Mouse (Mus musculus) urinary bladder, postnatal 25 days (tissue): ENCODE results near the gene Cbx4.

ENCODE experiments used
- DNase-seq: peaks from one replicate; pipeline ENCODE4 v3.0.0; 2022; ENCODE audit warnings: low spot score

Gene Cbx4

DNA sequence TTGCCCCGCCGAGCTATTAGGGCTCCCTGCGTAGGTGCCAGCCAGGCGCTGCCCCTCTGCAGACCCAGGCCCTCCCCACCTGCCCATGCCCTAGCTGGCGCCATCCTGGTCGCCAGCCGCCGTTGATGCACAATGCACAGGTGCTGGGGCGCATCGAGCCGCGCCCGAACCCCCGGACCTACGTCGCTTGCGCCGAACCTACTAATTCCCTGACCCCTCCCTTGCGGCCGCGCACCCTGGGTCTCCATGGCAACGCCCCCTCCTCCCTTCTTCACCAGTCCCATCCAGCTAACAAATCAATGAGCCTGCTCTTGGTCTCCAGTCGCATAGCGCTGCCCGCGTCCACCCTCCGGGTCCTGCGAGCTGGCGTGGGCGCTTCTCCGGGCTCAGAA is 44.7 kb downstream of the Cbx4 start:
- no peak for DNase-seq

DNA sequence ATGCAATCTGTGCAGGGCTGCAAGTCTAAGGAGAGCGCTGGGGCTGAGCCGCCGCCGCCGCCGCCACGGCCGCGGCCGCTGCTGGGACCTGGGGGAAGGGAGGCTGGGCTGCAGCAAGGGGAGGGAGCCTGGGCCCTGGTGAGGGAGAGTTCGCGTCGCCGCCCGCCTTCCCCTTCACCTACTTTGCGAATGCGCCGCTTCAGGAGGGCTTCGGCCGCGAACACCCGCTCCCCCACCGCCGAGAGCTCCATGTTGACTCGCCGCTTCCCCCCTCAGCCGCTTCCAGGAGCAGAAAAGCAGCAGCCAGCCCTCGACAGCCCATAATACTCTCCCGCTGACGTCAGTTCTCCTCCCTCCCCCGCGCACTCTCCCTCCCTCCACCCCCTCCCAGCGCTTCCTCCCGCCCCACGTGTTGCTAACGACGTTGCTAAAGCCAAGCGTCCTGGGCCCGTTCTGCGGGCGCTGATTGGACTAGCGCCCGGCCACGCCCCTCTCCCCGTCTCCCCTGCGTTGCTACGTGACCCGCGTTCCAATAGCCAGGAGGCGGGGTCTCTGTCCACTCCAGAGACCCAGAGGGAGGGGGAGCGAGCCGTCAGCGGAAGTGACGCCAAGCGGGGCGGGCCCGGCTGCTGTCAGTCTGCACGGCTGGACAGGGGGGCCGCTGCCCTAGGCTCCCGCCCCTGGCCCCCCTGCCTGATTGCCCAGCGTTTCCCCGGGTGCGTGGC is 45.3 kb downstream of the Cbx4 start, which contains the start of gene Cbx8:
Gene Cbx8 (minus strand): TSS at position 370 of the 725 bp plus-strand sequence.
- peak; percentile 98 for DNase-seq

DNA sequence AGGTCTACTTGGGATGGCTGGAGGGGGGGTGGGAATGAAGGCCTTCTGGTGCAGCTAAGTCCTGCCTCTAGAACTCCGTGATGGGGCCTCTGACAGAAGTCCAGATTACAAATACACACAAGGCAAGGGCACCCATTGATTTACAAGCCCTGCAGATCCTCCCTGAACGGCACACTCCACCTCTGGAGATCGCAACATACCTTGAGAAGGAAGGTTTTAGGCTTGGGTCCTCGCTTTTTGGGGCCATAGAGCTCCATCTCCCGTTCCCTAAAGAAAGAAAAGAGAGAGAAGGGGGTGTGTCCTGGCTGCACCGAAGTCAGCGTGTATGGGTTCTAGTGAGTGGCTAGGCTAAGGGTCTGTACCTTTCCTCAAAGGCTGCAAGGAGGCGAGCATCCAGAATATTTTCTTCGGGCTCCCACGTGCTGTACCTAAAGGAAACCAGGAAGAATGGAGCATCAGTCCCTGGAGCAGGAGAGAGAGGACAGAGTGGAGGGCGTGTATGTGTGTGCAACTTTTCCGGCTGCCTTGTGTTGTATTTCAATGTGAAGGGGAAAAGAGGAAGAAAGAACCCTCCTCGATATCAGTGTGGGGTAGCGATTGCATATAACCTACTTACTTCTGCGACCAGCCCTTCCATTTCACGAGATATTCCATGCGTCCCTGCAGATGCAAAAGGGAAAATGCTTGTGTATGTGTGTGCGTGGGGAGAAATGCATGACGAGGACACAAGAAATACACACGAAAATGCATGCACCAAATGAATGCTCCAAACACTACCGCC is 46.1 kb downstream of the Cbx4 start:
- no peak for DNase-seq

DNA sequence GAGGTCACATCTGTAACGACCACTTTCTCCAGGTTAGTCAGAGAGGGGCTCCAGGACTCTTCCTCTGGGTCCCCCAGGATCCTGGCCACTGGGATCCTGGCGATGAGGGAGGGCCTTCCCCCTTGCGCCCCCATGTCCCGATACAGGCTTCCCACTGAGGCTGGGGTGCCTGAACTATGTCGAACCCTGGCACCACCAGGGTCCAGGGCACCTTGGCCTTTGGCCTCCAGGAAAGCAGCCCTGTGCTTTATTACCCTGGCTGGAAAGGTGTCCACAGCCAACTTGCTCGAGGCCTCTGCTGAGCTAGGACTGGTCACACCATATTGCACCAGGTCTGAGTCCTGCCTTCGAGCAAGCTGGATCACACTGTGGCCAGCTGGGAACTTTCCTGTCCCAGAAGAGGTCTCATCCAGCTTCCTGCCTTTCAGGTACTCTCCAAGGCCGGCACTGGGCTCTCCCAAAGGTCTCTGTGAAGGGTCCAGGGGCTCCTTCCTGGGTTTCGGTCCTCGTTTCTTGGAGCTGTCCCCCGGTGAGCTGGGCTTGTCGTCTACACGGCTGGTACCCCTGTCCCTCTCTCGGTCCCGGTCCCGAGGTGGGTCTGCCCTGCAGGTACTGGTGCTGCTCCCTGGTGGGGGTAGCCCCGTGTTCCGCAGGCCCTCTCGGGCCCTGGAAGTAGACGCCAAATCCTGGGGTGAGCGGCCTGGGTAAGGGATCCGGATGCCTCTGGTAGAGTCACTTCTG is 47.1 kb downstream of the Cbx4 start:
- DNase-seq = no peak

DNA sequence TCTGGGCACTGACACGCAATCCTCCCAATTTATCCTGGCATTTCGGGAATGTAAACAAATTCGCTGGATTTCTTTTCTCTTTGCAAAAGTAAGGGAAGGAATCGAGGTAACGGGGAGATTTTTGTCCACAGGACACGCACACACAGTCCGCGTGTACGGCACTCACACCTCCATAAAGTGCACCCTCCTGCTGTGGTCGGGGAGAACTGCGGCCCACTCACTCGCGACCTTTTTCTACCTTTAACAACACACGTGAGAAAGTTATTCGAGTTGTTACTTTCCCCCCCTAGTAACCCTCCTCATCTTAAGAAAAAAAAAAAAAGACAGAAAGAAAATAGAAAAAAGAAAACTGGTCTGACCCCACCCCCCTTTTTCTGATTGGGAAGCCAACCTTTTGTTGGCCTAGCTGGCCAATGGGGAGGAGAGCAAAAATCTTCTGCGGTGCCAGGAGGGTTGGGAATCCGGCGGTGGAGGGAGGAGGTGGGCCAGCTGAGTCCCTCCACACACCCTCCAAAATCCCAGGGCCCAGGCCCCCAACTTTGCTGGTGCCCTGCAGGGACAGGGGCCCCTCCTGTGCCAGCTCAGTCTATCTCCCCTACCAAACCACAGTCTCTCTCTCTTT is 48.1 kb downstream of the Cbx4 start:
- DNase-seq = no peak

DNA sequence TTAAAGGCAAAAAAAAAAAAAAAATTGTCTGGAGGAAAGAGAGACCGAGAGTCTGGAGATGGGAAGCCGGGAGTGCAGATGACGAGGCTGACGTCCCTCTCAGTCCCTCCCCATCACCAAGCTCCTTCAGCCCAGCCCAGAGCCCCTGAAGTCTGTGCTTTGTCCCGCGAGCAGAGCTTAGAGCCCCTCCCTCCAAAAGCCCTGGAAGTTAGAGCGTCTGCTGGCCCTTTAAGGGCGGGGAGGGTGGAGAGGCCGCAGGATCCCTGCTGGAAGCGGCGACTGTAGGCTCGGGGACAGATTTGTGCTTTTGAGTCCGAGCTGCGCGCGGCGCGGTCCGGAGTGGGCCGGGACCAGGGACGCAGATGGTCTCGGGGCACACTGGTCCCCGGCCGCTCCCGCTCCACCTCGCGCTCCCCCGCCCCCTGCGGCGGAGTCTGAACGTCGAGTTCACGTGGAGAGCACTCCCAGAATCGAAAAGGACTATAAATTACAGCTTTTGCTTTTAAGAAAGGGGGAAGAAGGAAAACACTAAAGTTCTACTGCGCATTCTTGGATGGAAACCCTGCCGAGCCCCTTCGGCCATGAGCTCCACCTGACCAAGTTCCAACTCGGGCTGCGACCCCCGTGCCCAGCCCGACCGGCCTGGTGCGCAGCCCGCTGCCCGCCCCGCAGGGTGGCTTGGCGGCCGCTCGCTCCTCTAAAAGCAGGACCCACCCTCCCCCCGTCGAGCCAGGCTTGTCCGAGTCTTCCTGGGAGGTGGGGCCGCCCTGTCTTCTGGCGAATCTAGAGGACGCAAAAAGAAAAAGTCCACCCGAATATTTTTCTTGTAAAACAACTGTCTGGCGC is 48.9 kb downstream of the Cbx4 start:
- no peak for DNase-seq

DNA sequence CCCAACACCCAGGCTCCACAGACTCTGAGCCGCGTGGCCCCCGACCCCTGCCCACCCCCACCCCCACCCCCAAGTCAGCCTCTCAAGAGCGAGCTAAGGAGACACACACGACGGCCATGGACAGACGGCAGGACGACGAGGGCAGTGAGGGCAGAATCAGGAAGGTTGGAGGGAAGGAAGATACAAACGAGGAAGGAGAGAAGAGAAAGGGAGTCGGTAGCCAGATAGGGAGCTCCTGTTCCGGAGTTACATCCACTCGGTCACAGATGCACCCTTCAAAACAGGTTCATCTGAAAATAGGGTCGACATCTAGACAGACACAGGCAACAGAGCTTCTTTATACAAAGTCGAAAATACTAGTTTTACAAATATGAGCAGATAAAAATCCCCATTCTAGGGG is 49.6 kb downstream of the Cbx4 start:
- no peak for DNase-seq

DNA sequence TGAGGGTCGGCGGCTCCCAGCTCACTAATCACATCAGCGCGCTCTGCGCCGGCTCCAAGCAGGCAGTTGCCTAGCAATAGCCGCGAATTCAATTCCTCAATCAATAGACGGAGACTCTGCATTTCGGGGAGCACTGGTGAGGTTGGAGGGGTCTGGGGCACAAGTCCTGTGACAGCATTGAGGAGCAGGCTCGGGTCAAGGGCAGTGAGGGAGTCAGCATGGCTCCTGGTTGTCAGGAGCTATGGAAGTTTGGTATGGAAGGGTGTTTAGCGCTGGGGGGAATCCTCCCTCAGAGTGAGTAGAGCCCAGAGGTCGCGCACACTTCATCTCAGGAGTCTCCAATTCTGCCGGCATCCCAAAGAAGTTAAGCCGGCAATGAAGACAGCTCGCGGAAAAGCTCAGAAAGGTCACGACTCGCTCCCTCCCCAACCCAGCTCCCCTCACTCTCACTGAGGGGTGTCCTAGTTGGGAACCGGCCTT is 50.3 kb downstream of the Cbx4 start:
- no peak for DNase-seq

DNA sequence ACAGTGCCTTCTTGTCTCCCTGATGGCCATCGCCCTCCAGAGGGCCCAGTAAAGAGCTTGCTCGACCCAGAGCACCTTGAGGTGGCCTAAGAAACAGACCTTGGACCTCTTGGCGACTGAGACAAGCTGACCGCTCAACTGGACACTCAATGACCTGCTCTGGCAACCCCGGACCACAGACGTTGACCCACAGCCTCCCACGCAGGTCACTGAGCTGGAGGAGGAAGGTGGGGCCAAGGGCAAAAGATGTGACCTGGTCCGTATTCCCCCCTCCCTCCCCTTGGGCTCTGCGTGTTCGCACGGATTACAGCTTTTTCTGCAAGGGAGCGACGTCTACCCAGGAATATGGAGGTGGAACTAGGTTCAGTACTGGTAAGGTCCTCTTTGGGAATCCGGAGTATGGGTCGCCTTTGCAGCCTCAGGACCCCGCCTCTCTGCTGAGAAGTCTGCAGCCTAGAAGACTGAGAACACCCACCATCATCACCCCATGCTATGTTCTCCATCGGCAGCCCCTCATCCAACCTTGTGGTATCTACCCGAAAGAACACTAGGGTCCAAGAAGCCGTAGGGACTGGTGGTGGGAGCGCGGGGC is 50.8 kb downstream of the Cbx4 start:
- DNase-seq = no peak

DNA sequence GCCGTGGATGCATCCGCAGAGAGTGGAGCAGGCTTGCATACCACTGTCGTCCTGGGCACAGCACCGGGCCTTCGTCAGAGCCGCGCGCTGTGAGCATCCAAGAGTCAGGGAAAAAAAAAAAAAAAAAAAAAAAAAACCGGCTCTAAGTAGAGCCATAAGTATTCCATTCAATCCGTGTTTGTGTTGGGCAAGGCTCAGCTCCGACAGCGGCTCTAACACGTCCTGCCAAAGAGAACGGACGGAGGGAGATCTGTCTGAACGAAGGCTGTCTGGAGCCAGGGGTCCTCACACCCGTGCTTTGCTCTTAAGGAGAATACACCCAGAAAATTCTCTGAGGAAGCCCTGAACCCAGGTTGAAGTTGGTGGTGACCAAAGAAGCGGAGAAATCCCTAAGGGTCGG is 51.4 kb downstream of the Cbx4 start:
- DNase-seq = no peak

DNA sequence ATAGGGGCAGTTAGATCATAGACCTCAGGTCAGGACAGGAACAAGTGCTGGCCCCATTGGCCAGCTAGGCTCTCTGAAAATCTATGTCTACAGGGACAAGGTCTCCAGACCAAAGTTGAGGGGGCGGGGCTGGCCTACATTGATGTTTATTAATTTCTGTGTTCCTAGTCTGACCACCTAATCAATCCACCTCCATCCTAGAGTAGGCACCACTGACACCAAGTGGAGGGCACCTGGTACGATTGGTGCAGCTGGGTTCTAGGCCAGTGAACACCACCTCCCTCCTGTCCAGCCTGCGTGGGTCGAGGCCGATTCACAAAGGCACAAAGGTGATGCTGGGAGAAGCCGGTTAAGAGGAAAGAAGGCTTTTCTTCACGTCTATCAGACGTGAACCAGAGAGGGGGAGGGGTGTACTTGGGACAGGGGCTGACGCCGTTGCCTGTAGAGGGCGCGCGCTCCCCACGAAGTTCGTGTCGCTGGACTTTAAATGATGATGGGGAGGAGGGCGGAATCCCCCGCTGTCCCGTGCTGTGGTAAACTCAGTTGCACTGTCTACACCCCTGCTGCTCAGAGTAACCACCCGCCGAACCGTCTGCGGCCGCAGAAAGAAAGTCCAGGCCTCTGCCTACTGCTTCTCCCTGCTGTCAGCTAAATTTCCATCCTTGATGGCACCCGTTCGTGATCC is 52.0 kb downstream of the Cbx4 start:
- peak; percentile 85 for DNase-seq
